Mouse (Mus musculus) retina, embryonic 14.5 days (tissue): ENCODE data around the gene Itpr3.

Experiments used
- DNase-seq: peaks from one replicate; pipeline ENCODE4 v3.0.0-alpha.2; 2015; ENCODE audit warnings: low spot score

Gene Itpr3

GRCm38 (mm10) chr17:27146323-27146923 is 89.3 kb downstream of the Itpr3 start:
- no peak for DNase-seq

- no peak for DNase-seq
Observed at GRCm38 (mm10) chr17:27150871-27151270, 93.8 kb downstream of the Itpr3 start.

- DNase-seq: peak; percentile 48
Observed at GRCm38 (mm10) chr17:27151411-27151810, 94.3 kb downstream of the Itpr3 start.

GRCm38 (mm10) chr17:27152976-27153723 is 96.0 kb downstream of the Itpr3 start:
- DNase-seq: no peak

GRCm38 (mm10) chr17:27153773-27154193 is 96.7 kb downstream of the Itpr3 start:
- DNase-seq: peak; percentile 53

GRCm38 (mm10) chr17:27154256-27154655 is 97.2 kb downstream of the Itpr3 start:
- no peak for DNase-seq

- DNase-seq: no peak
Observed at GRCm38 (mm10) chr17:27154881-27155280, 97.8 kb downstream of the Itpr3 start.

- no peak for DNase-seq
Observed at GRCm38 (mm10) chr17:27155752-27156151, 98.6 kb downstream of the Itpr3 start.

GRCm38 (mm10) chr17:27158439-27158838 is 101.3 kb downstream of the Itpr3 start:
- DNase-seq: no peak

- no peak for DNase-seq
Observed at GRCm38 (mm10) chr17:27159169-27159568, 102.1 kb downstream of the Itpr3 start.

GRCm38 (mm10) chr17:27160905-27161304 is 103.8 kb downstream of the Itpr3 start:
- no peak for DNase-seq

GRCm38 (mm10) chr17:27165054-27165773 is 108.1 kb downstream of the Itpr3 start:
- peak; percentile 76 for DNase-seq

- no peak for DNase-seq
Observed at GRCm38 (mm10) chr17:27166901-27167300, 109.8 kb downstream of the Itpr3 start.

GRCm38 (mm10) chr17:27167545-27167944 is 110.4 kb downstream of the Itpr3 start, which contains the start of gene Ip6k3:
Gene Ip6k3 (minus strand): TSS chr17:27167795.
- no peak for DNase-seq

- DNase-seq: no peak
Observed at GRCm38 (mm10) chr17:27168569-27168968, 111.5 kb downstream of the Itpr3 start.

GRCm38 (mm10) chr17:27169952-27170695 is 113.0 kb downstream of the Itpr3 start:
- DNase-seq: no peak

- DNase-seq: no peak
Observed at GRCm38 (mm10) chr17:27171121-27171520, 114.0 kb downstream of the Itpr3 start.
